Mouse (Mus musculus) CH12.LX (cell line): Measurements from ENCODE around the gene Zdhhc8. TPM values are rescaled to one million over a fixed set of nuclear protein-coding genes. Genes with fewer than 3 reads are reported as not detected.

ENCODE experiments used
- DNase-seq: peaks from one replicate; pipeline ENCODE4 v3.0.0-alpha.2; 2013; ENCODE audit errors: extremely low read depth
- H3K27ac ChIP-seq: 2 replicates; pipeline ENCODE4 v1.5.1; 2012; ENCODE audit warnings: low read depth, mild to moderate bottlenecking, control low read depth, moderate library complexity; ENCODE audit not compliant: insufficient read depth
- H3K27me3 ChIP-seq: replicated peaks from 2 replicates; pipeline ENCODE3; 2012; ENCODE audit warnings: inconsistent platforms
- H3K36me3 ChIP-seq, 2 experiments: replicated peaks in 1 of 2; 2 replicates each; pipeline versions ENCODE3 to v1.6.1; 2012; ENCODE audit warnings: inconsistent platforms in 1 of 2, low read length in 1 of 2, mild to moderate bottlenecking in 1 of 2, mixed read lengths in 1 of 2, moderate library complexity in 1 of 2; ENCODE audit not compliant: control insufficient read depth in 1 of 2, insufficient read depth in 1 of 2
- H3K4me1 ChIP-seq, 2 experiments: 2 replicates each; pipeline ENCODE4 v1.6.1; 2012; ENCODE audit warnings: inconsistent platforms in 1 of 2, moderate library complexity in 1 of 2; ENCODE audit not compliant: insufficient read depth in 2 of 2, control insufficient read depth in 1 of 2
- H3K4me2 ChIP-seq: 2 replicates; pipeline ENCODE4 v1.6.1; 2012; ENCODE audit warnings: low read depth, mild to moderate bottlenecking, control low read depth; ENCODE audit not compliant: poor library complexity, insufficient read depth, severe bottlenecking
- H3K4me3 ChIP-seq, 3 experiments: fragments of 150-350 bp in 1 of 3; sonication (generic) in 1 of 3; replicated peaks in 1 of 3; 2 replicates each; pipeline versions ENCODE3 to v1.5.1; 2011 to 2012; ENCODE audit warnings: low read depth in 2 of 3, low read length in 2 of 3, mild to moderate bottlenecking in 2 of 3, moderate library complexity in 2 of 3, control low read depth in 1 of 3, improper control_type of control experiment in 1 of 3, inconsistent platforms in 1 of 3, mixed read lengths in 1 of 3; ENCODE audit not compliant: poor library complexity in 1 of 3
- H3K79me2 ChIP-seq: replicated peaks from 2 replicates; pipeline ENCODE4 v1.6.1; 2012; ENCODE audit warnings: mild to moderate bottlenecking, moderate library complexity; ENCODE audit not compliant: control insufficient read depth, poor library complexity, insufficient read depth, severe bottlenecking; ENCODE audit errors: extremely low read depth
- H3K9ac ChIP-seq: 2 replicates; pipeline ENCODE4 v1.6.1; 2012; ENCODE audit warnings: low read depth, mild to moderate bottlenecking, control low read depth, moderate library complexity; ENCODE audit not compliant: insufficient read depth
- H3K9me3 ChIP-seq: replicated peaks from 2 replicates; pipeline ENCODE3; 2012; ENCODE audit warnings: low read length, inconsistent platforms, mixed read lengths
- CHD1 ChIP-seq: IDR thresholded peaks from 2 replicates; pipeline ENCODE4 v1.6.1; 2012; ENCODE audit warnings: low read depth, low read length, improper control_type of control experiment, inconsistent platforms
- HCFC1 ChIP-seq: IDR thresholded peaks from 2 replicates; pipeline ENCODE4 v1.6.1; 2012; ENCODE audit warnings: low read depth, mild to moderate bottlenecking, inconsistent platforms, low read length, improper control_type of control experiment
- JUN ChIP-seq: IDR thresholded peaks from 2 replicates; pipeline ENCODE4 v1.6.1; 2011; ENCODE audit warnings: low read depth, mild to moderate bottlenecking, low read length, improper control_type of control experiment, moderate library complexity; ENCODE audit not compliant: insufficient read depth
- JUND ChIP-seq: conservative IDR thresholded peaks from 2 replicates; pipeline ENCODE4 v1.6.1; 2011; ENCODE audit warnings: low read depth, low read length, improper control_type of control experiment
- MAX ChIP-seq: IDR thresholded peaks from 2 replicates; pipeline ENCODE4 v1.6.1; 2011; ENCODE audit warnings: low read length, improper control_type of control experiment
- MEF2A ChIP-seq: IDR thresholded peaks from 2 replicates; pipeline ENCODE4 v1.6.1; 2014; ENCODE audit warnings: low read depth, mild to moderate bottlenecking, inconsistent platforms, low read length, improper control_type of control experiment, borderline replicate concordance
- MXI1 ChIP-seq: IDR thresholded peaks from 2 replicates; pipeline ENCODE4 v1.6.1; 2011; ENCODE audit warnings: mild to moderate bottlenecking, low read depth, low read length, improper control_type of control experiment
- RAD21 ChIP-seq: IDR thresholded peaks from 2 replicates; pipeline ENCODE4 v1.6.1; 2011; ENCODE audit warnings: low read depth, mild to moderate bottlenecking, low read length, improper control_type of control experiment, moderate library complexity
- UBTF ChIP-seq: IDR thresholded peaks from 2 replicates; pipeline ENCODE4 v1.6.1; 2012; ENCODE audit warnings: low read depth, mild to moderate bottlenecking, inconsistent platforms, low read length, improper control_type of control experiment, moderate library complexity
- ZMIZ1 ChIP-seq: IDR thresholded peaks from 2 replicates; pipeline ENCODE4 v1.6.1; 2012; ENCODE audit warnings: low read depth, mild to moderate bottlenecking, inconsistent platforms, low read length, improper control_type of control experiment
- dilution Hi-C: fragments of 300-500 bp; cut with MboI; formaldehyde crosslinking; loops from 2 replicates; pipeline ENCODE4 v1.14.3; 2020; ENCODE audit warnings: low sequenced_read_pairs; ENCODE audit not compliant: extremely low pct_unique_long_range_greater_than_20kb, extremely low pct_ligation_motif_present
- in situ Hi-C: fragments of 300-500 bp; cut with MboI; formaldehyde crosslinking; loops from 3 replicates; pipeline ENCODE4 v1.14.3; 2019; ENCODE audit warnings: low sequenced_read_pairs, low pct_ligation_motif_present, low pct_unique_long_range_greater_than_20kb, mixed read lengths
- polyA plus RNA-seq: library from polyadenylated mRNA; unstranded; fragments of >175 nt; gene quantifications from 2 replicates; pipeline ENCODE4 v1.2.1, GENCODE M21; 2012; ENCODE audit warnings: low read depth; ENCODE audit not compliant: insufficient read length
- total RNA-seq, 2 experiments: library from RNA; depleted of rRNA; stranded (reverse); fragments of 300-350 nt in 1 of 2; fragments of >200 nt in 1 of 2; gene quantifications; 2 replicates each; pipeline ENCODE4 v1.2.3; 2012 to 2014

The Zdhhc8 gene
- total and polyA plus RNA-seq, 3 experiments: 3.2 to 15.2 (median 10.3) TPM

- TF ChIP-seq MEF2A (no peak), MAX (peak; percentile 66), RAD21 (no peak)
Measured at GRCm38 (mm10) chr16:18235389-18236065, 591 bp upstream of the Zdhhc8 start (continued).

GRCm38 (mm10) chr16:18233919-18234670, 841 bp downstream of the Zdhhc8 start:
- dilution Hi-C loops: no loop called here
- peaks cover 23 to 67% of the 10 kb centered on the region in 2 experiments for H3K4me1 ChIP-seq

GRCm38 (mm10) chr16:18233451-18233850, 1.5 kb downstream of the Zdhhc8 start:
- Histone ChIP-seq H3K27me3 (no peaks in the 10 kb centered on the region), H3K4me2 (no peak overlapping the region), H3K4me3 (peak overlapping the region in 1 of 3 experiments; percentile 24), H3K4me1 (peaks cover 23 to 72% of the 10 kb centered on the region in 2 experiments), H3K27ac (no peak overlapping the region), H3K79me2 (no peaks in the 10 kb centered on the region), H3K9ac (peak overlapping the region; percentile 84; the same call in 1 of the 2 replicates), H3K9me3 (no peaks in the 10 kb centered on the region), H3K36me3 (peaks cover 15 to 47% of the 10 kb centered on the region in 2 experiments)
- no peak for DNase-seq
- TF ChIP-seq JUND (no peak), CHD1 (0 out of 2 replicates have a peak, but pooled peaks have one; percentile 27), JUN (no peak)
- dilution Hi-C loops: no loop called here
- in situ Hi-C loops: no loop called here

More at GRCm38 (mm10) chr16:18233919-18234670, 841 bp downstream of the Zdhhc8 start:
- Histone ChIP-seq H3K27me3 (no peaks in the 10 kb centered on the region), H3K4me2 (peak overlapping the region; percentile 45), H3K9ac (peak overlapping the region; percentile 84), H3K9me3 (no peaks in the 10 kb centered on the region), H3K79me2 (no peaks in the 10 kb centered on the region), H3K4me3 (peak overlapping the region; percentile 61 to 79 (median 69)), H3K27ac (no peak overlapping the region), H3K36me3 (peaks cover 13 to 47% of the 10 kb centered on the region in 2 experiments)
- DNase-seq: no peak
- no peak for TF ChIP-seq CHD1
- no peak for TF ChIP-seq HCFC1
- TF ChIP-seq UBTF: 0 out of 2 replicates have a peak, but pooled peaks have one; percentile 61
- no peak for TF ChIP-seq MXI1
- TF ChIP-seq ZMIZ1: no peak
- no peak for TF ChIP-seq MAX
- in situ Hi-C loops: no loop called here
